Mouse (Mus musculus) testis, adult 10 weeks (tissue): ENCODE data around the gene Loxl3. TPM values are rescaled to one million over a fixed set of nuclear protein-coding genes. Genes with fewer than 3 reads are reported as not detected.

Source experiments
- polyA plus RNA-seq: library from polyadenylated mRNA; stranded (reverse); fragments of 350-450 nt; fragmentation: Illumina TruSeq; extraction: RNeasy Lipid Tissue Mini Kit (QIAGEN cat#74804); gene quantifications from one replicate; pipeline ENCODE4 v1.2.3, GENCODE M21; 2014; ENCODE audit warnings: low read depth, low replicate concordance

Loxl3 gene
- 0.42 TPM for polyA plus RNA-seq

GRCm38 (mm10) chr6:83033249-83034185 lies at the start of gene Loxl3, which contains the start of gene Dok1:
Gene Loxl3, plus strand, starts transcription at chr6:83034173.
Gene Dok1, minus strand, starts transcription at chr6:83033471.

DNA sequence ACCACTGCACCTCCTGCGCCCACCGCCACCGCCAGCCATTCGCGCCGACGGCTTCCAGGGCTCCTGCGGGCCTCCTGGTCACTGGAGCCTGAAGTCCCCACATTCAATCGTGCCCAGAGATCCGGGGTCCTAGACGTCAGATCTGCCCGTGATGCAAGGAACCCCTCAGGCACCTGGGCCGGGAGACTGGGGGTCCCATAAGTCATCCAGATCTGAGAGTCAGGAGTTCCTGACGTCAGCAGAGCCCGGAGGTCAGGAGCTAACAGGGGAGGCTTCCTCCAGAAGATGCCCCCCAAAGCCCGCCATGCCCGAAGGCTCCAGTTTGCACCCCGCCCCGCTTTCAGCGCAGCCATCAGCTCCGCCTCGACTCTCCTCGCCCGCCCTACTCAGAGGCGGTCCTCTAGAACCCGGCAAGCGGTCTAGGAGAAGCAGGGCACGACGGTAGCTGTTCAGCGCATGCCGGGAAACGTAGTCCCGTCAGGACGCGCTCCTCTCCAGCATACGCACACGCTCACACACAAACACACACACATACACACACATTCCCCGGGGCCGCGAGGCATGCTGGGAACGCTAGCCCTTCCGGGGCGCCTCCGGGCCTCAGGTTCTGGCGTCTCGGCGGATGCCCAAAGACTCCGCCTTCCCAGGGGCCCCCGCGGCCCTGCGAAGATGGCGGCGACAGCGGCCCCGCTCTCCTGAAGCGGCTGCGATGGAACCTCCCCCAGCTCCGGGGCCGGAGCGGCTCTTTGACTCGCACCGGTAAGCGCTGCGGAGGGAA lies 20.3 kb downstream of the Loxl3 start, which contains the start of gene Aup1:
Gene Aup1 (plus strand): TSS at position 448 of the 778 bp plus-strand sequence.

DNA sequence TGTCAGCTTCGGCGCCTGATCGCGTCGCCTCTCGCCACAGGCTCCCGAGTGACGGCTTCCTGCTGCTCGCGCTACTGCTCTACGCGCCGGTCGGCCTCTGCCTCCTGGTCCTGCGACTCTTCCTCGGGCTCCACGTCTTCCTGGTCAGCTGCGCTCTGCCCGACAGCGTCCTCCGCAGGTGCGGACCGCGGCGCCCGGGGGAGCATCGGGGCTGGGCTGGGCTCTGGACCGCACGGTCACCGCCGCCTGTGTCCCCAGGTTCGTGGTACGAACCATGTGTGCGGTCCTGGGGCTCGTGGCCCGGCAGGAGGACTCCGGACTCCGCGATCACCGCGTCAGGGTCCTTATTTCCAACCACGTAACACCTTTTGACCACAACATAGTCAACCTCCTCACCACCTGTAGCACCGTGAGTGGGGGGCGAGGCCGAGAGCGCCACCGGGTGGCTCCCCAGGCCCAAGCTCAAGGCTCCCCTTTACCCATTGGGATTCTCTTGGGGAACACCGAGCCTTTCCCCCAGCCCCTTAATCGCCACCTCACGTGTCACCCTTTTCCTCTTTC lies 21.0 kb downstream of the Loxl3 start, which contains the start of gene Htra2:
Gene Htra2 (minus strand): TSS at position 403 of the 561 bp plus-strand sequence.

GRCm38 (mm10) chr6:83057790-83058189 lies 23.8 kb downstream of the Loxl3 start, which contains the start of gene Dqx1:
Gene Dqx1, plus strand, starts transcription at chr6:83057844.

DNA sequence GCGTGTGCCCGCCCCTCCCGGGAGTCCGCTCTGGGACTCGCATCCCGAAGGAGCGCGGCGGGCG lies 36.1 kb downstream of the Loxl3 start, which contains the start of gene Tlx2:
Gene Tlx2 (minus strand): TSS at position 47 of the 64 bp plus-strand sequence.

DNA sequence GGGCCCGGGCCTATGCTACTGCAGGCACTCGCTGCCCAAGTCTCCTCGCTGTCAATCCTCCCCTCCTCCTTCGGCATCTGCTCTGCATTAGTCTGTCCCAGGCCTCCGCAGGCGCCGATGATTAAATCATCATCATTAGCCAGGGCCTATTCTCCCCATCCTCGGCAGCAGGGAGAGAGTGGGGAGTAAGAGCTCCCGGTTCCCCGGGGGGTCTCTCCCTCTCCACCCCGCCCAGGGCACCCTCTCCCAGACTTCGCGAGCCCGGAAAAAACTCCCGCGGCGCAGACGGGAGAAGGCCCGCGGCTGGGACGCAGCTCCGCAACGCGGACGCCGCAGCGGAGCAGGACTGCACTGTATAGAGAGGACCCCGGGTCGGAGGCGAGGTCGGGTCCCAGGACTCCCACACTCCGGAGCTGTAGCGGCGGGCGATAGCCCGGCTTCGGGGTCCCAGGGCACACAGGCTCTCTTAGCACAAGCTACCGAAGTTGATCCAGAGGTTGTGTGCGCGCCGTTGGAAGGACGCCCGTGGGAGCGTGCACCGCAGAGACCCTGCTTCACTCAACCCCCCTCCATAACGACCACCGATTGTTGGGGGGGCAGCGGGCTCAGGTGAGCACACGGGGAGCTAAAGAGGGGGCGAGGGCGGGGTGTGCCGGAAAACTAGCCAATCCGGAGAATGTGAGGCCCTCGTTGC lies 43.8 kb downstream of the Loxl3 start, which contains the start of gene Pcgf1:
Gene Pcgf1 (plus strand): TSS at position 240 of the 694 bp plus-strand sequence.

GRCm38 (mm10) chr6:83086121-83087035 lies 52.4 kb downstream of the Loxl3 start, which contains the start of gene Lbx2:
Gene Lbx2, plus strand, starts transcription at chr6:83086367.

DNA sequence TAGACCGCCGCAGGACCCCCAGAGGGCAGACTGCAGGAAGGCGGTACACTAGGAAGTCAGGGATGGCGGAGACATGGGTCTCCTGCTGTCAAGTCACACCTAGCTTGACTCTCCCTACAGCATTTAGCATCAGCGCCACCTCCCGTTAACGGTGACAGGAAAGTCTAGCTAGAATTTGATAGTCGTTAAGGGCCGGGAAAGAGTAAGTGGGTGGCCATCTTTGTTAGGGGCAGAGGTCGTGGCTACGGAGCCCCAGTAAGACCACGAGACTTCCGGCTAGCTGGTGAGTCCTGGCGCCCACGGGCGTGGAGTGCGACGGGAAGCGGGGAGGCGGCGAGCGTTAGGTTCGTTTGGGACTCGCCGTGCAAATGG lies 67.3 kb downstream of the Loxl3 start, which contains the start of the genes Ccdc142 and Gm42688:
Gene Ccdc142 (plus strand): TSS at position 286 of the 372 bp plus-strand sequence.
Gene Gm42688 (plus strand): TSS at position 302 of the 372 bp plus-strand sequence.

Other genes with a start within 250 kb of the Loxl3 start
- 0.15 TPM for gene Sema4f, start 94.4 kb upstream of the Loxl3 start, polyA plus RNA-seq
- 28.5 TPM for gene M1ap, start 87.3 kb upstream of the Loxl3 start, polyA plus RNA-seq
- not detected for gene Dok1, start 702 bp upstream of the Loxl3 start, polyA plus RNA-seq
- 6.2 TPM for gene Aup1, start 20.3 kb downstream of the Loxl3 start, polyA plus RNA-seq
- 2.4 TPM for gene Htra2, start 21.1 kb downstream of the Loxl3 start, polyA plus RNA-seq
- 0.08 TPM for gene Dqx1, start 23.7 kb downstream of the Loxl3 start, polyA plus RNA-seq
- not detected for gene Tlx2, start 36.1 kb downstream of the Loxl3 start, polyA plus RNA-seq
- 13.1 TPM for gene Pcgf1, start 43.7 kb downstream of the Loxl3 start, polyA plus RNA-seq
- gene Lbx2, start 52.2 kb downstream of the Loxl3 start, polyA plus RNA-seq = not detected
- gene Ccdc142, start 67.4 kb downstream of the Loxl3 start, polyA plus RNA-seq = not detected
- 2.6 TPM for gene Gm42688, start 67.4 kb downstream of the Loxl3 start, polyA plus RNA-seq
- gene Mrpl53, start 74.9 kb downstream of the Loxl3 start, polyA plus RNA-seq = 46.1 TPM
- gene Mogs, start 81.3 kb downstream of the Loxl3 start, polyA plus RNA-seq = 0.87 TPM
- gene Wbp1, start 87.4 kb downstream of the Loxl3 start, polyA plus RNA-seq = 3.4 TPM
- gene Ino80b, start 91.3 kb downstream of the Loxl3 start, polyA plus RNA-seq = 1.1 TPM
- gene Rtkn, start 101.3 kb downstream of the Loxl3 start, polyA plus RNA-seq = 0.28 TPM
- gene Wdr54, start 122.2 kb downstream of the Loxl3 start, polyA plus RNA-seq = 1.5 TPM
- 2.4 TPM for gene 1700003E16Rik, start 122.2 kb downstream of the Loxl3 start, polyA plus RNA-seq
- 11.3 TPM for gene Dctn1, start 131.7 kb downstream of the Loxl3 start, polyA plus RNA-seq
- gene Slc4a5, start 185.7 kb downstream of the Loxl3 start, polyA plus RNA-seq = 0.66 TPM